In genomic region chr14:10430396-10431000, GRCm38 (mm10) we compare ENCODE assay signal across 18 mouse cellular contexts.
DNase-seq lines count a peak whose midpoint lies in the region; ATAC-seq lines count a peak whose summit lies in the region.
"Had no signal": no experiment of that assay in that cellular context is flagged by ENCODE, and none has a peak within 500 bp of the region (broad histone marks: within the 10 kb centered on the region; RNA-seq: fewer than 3 reads in every experiment).

No protein-coding gene starts in this region.

- peak; percentile 6 for DNase-seq in heart, adult 8-10 months (ENCODE audit: low spot score)
- DNase-seq in heart, adult 9 months (ENCODE audit: low spot score in 2 of 2): no peak
- DNase-seq in MEL-GATA-1-ER (ENCODE audit: extremely low read depth, low read depth): peak; percentile 84
- DNase-seq in splenic B cell, adult 2 months (ENCODE audit: low read depth, low spot score): peak; percentile 55
- DNase-seq in lung, postnatal 36 days: no peak
- DNase-seq in spleen, postnatal 10 days (ENCODE audit: low spot score in 2 of 2): no peak
- DNase-seq in left cerebral cortex, adult 9 months (ENCODE audit: low spot score in 2 of 2): no peak
- DNase-seq: adrenal gland, adult 2 months; cerebellum, adult 9-11 months; gastrocnemius, postnatal 10 days; heart, adult 2 months; kidney, postnatal 36 days; right cerebral cortex, adult 18-20 months had no signal

- ATAC-seq in megakaryocyte, adult 5-6 weeks (ENCODE audit: poor library complexity, severe bottlenecking): peak; percentile 91
- ATAC-seq: forebrain, embryonic 14.5 days had no signal

- H3K27me3 ChIP-seq in splenic B cell, adult 2 months (ENCODE audit: control insufficient read depth, insufficient read depth, low read length, poor library complexity, severe bottlenecking): no peaks in the 10 kb centered on the region
- H3K27me3 ChIP-seq: embryonic facial prominence, embryonic 13.5 days; neural tube, embryonic 12.5 days; stomach, embryonic 15.5 days had no signal

- H3K36me3 ChIP-seq in splenic B cell, adult 2 months (ENCODE audit: control insufficient read depth, insufficient read depth, low read length, poor library complexity, severe bottlenecking): no peaks in the 10 kb centered on the region
- H3K36me3 ChIP-seq: embryonic facial prominence, embryonic 13.5 days; neural tube, embryonic 12.5 days; stomach, embryonic 15.5 days had no signal

Comparison
In these comparisons a context has a peak if more than half of its experiments do, and no peak if none do; other contexts are left out.
1. DNase-seq: peak in heart, adult 8-10 months (single experiment), MEL-GATA-1-ER (single experiment) and splenic B cell, adult 2 months (single experiment); none in heart, adult 9 months (0 of 2), lung, postnatal 36 days (single experiment), spleen, postnatal 10 days (0 of 2) and left cerebral cortex, adult 9 months (0 of 2).